Mouse (Mus musculus): ENCODE measurements around the gene Nfat5. TPM values are rescaled to one million over a fixed set of nuclear protein-coding genes. Genes with fewer than 3 reads are reported as not detected.

Gene Nfat5
- polyA plus RNA-seq, 1 experiment from 2014 or later: 23.5 TPM

Other genes starting within 250 kb of the Nfat5 start
- gene Pdf, start 244.9 kb upstream of the Nfat5 start, polyA plus RNA-seq (2015; fragmentation: Nextera tagmentation; extraction: Ambion mirVana): 51.1 and 55.7 TPM in 2 replicates
- 39.9 and 40.4 TPM in 2 replicates for gene Cog8, start 236.8 kb upstream of the Nfat5 start, polyA plus RNA-seq (2015; fragmentation: Nextera tagmentation; extraction: Ambion mirVana)
- gene Nip7, start 236.6 kb upstream of the Nfat5 start, polyA plus RNA-seq (2015; fragmentation: Nextera tagmentation; extraction: Ambion mirVana): 87.2 and 109 TPM in 2 replicates
- not detected in 2 replicates for gene Tmed6, start 227.8 kb upstream of the Nfat5 start, polyA plus RNA-seq (2015; fragmentation: Nextera tagmentation; extraction: Ambion mirVana)
- 24.7 and 24.8 TPM in 2 replicates for gene Terf2, start 196.9 kb upstream of the Nfat5 start, polyA plus RNA-seq (2015; fragmentation: Nextera tagmentation; extraction: Ambion mirVana)
- gene Cyb5b, start 142.8 kb upstream of the Nfat5 start, polyA plus RNA-seq (2015; fragmentation: Nextera tagmentation; extraction: Ambion mirVana): 78.5 and 83.4 TPM in 2 replicates
- 21.8 and 25.0 TPM in 2 replicates for gene Nqo1, start 109.7 kb downstream of the Nfat5 start, polyA plus RNA-seq (2015; fragmentation: Nextera tagmentation; extraction: Ambion mirVana)
- gene Nob1, start 131.6 kb downstream of the Nfat5 start, polyA plus RNA-seq (2015; fragmentation: Nextera tagmentation; extraction: Ambion mirVana): 96.8 and 106 TPM in 2 replicates
- 158 and 211 TPM in 2 replicates for gene Wwp2, start 142.9 kb downstream of the Nfat5 start, polyA plus RNA-seq (2015; fragmentation: Nextera tagmentation; extraction: Ambion mirVana)

All from embryonic facial prominence, embryonic 13.5 days (tissue).